Mouse (Mus musculus) midbrain, embryonic 15.5 days (tissue): ENCODE measurements at regions not wholly inside any gene's neighbourhood (a gene's known extent, or its start where the extent isn't known, plus 50 kb on each side); places are given as distances from the start of the nearest gene placed in this dataset.

Source experiments
- ATAC-seq: fragments of 200-750 bp; cut with Nextera tagmentation; replicated peaks from 2 replicates; pipeline ENCODE4 v1.8.0; 2017; ENCODE audit warnings: moderate TSS enrichment
- H3K27ac ChIP-seq: fragments of 300-500 bp; sonication (generic); 2 replicates; pipeline ENCODE4 v1.5.1; 2015; ENCODE audit warnings: mild to moderate bottlenecking, inconsistent platforms
- H3K27me3 ChIP-seq: fragments of 300-500 bp; sonication (generic); replicated peaks from 2 replicates; pipeline ENCODE4 v1.6.1; 2015; ENCODE audit warnings: inconsistent platforms
- H3K36me3 ChIP-seq: fragments of 300-500 bp; sonication (generic); replicated peaks from 2 replicates; pipeline ENCODE4 v1.6.1; 2015; ENCODE audit warnings: inconsistent platforms
- H3K4me1 ChIP-seq: fragments of 300-500 bp; sonication (generic); 2 replicates; pipeline ENCODE4 v1.6.1; 2015; ENCODE audit warnings: inconsistent platforms
- H3K4me2 ChIP-seq: fragments of 300-500 bp; sonication (generic); 2 replicates; pipeline ENCODE4 v1.6.1; 2015; ENCODE audit warnings: inconsistent platforms, mild to moderate bottlenecking, moderate library complexity
- H3K4me3 ChIP-seq: fragments of 300-500 bp; sonication (generic); 2 replicates; pipeline ENCODE4 v1.5.1; 2015; ENCODE audit warnings: mild to moderate bottlenecking, inconsistent platforms
- H3K9ac ChIP-seq: fragments of 300-500 bp; sonication (generic); 2 replicates; pipeline ENCODE4 v1.6.1; 2015; ENCODE audit warnings: mild to moderate bottlenecking, inconsistent platforms
- H3K9me3 ChIP-seq: fragments of 300-500 bp; sonication (generic); 2 replicates; pipeline ENCODE4 v1.6.1; 2016; ENCODE audit warnings: inconsistent platforms
- WGBS: fragments of 180-500 bp; shearing (Covaris S2); methylation state at CpG from one replicate; pipeline ENCODE4 v1.1.7; 2015; ENCODE audit warnings: mixed read lengths; 5-methylcytosine and 5-hydroxymethylcytosine counted together

DNA sequence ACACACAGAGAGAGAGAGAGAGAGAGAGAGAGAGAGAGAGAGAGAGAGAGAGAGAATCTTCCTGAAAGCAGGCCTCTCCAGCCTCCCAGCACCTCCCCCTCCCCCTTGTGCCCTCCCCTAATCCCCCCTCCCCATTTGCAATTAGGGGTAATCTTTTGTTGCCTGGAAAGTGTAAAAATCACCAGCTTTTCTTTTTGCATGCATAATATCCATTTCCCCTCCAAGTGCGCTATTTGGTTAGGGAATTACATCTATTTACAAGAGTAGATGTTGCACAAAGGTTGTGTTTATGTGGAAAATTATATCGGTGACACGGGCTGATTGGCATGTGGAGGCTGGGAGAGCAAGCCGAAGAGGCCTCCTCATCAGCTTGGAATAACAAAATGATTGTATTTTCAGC is 135.4 kb upstream of the Gm12830 start:
- Histone ChIP-seq H3K9me3 (no peaks in the 10 kb centered on the region), H3K36me3 (no peaks in the 10 kb centered on the region), H3K4me3 (no peak overlapping the region), H3K27ac (no peak overlapping the region), H3K9ac (no peak overlapping the region), H3K27me3 (peaks cover 7% of the 10 kb centered on the region; the same call in 1 of the 2 replicates), H3K4me2 (no peak overlapping the region), H3K4me1 (peaks cover 5% of the 10 kb centered on the region; the same call in 1 of the 2 replicates)
- 59% methylated on average over 4 of the region's 4 CpGs for WGBS
- no peak for ATAC-seq

DNA sequence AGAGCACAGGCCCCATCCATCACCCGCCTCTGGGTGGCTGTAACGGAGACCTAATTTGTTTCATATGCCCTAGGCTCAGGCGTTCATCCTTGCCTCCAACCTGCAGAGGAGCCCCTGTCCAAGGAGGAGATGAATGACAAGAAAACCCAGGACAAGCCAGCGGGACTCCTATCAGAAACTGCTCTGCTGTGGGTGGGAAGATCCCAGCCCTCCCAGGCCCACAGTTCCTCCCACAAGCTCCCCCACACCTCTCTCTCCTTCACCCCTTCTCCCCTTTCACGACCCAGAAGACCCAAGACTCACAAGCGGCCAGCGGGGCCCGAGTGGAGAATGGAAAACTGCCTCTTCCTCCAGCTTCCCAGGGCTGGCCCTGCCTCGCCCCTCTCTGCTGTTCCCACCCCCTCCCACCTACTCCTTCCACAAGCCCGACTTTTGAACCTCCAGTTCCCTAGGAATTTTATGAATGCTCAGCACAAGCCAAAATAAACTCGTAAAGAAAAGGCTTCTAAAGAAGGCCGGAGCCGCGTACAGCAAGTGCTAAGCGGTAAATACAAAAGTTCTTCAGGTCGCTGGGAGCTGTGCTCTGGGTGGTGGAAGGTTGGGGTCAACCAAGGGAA is 133.1 kb upstream of the Gm12830 start:
- WGBS = 41% methylated on average over 16 of the region's 16 CpGs

DNA sequence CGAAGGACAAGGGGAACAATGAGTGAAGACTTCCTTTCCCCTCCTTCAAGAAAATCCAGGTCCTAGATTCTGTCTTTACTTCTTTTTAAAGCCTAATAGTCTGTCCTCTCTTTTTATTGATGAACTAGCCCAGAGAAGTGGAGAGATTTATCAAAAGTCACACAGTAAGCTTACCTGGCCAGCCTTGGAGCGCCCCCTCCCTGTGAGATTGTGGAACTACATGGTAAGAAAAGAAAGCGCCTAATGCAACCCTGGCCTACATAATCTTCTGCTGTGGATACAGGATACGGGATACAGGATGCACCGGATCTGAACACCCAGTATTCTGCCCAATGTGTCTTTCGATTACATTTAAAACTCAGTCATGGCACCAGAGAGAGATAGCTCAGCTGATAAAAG is 132.6 kb upstream of the Gm12830 start:
- 0 out of 2 replicates have a peak, but pooled peaks cover 4% of the 10 kb centered on the region for H3K27me3 ChIP-seq
- no peaks in the 10 kb centered on the region for H3K36me3 ChIP-seq
- no peak for ATAC-seq
- no peak overlapping the region for H3K9ac ChIP-seq
- no peaks in the 10 kb centered on the region for H3K9me3 ChIP-seq
- WGBS = 74% methylated on average over 6 of the region's 6 CpGs
- H3K4me2 ChIP-seq = no peak overlapping the region
- H3K4me3 ChIP-seq = no peak overlapping the region
- peaks cover 5% of the 10 kb centered on the region; the same call in 1 of the 2 replicates for H3K4me1 ChIP-seq
- no peak overlapping the region for H3K27ac ChIP-seq

More for the DNA sequence above, 133.1 kb upstream of the Gm12830 start:
- H3K36me3 ChIP-seq = no peaks in the 10 kb centered on the region
- no peak overlapping the region for H3K4me3 ChIP-seq
- H3K27ac ChIP-seq = no peak overlapping the region
- no peak overlapping the region for H3K4me2 ChIP-seq
- 0 out of 2 replicates have a peak, but pooled peaks cover 4% of the 10 kb centered on the region for H3K27me3 ChIP-seq
- H3K9ac ChIP-seq = no peak overlapping the region
- no peaks in the 10 kb centered on the region for H3K9me3 ChIP-seq
- H3K4me1 ChIP-seq = peaks cover 5% of the 10 kb centered on the region; the same call in 1 of the 2 replicates
- ATAC-seq = no peak; the same call in 1 of the 2 replicates

DNA sequence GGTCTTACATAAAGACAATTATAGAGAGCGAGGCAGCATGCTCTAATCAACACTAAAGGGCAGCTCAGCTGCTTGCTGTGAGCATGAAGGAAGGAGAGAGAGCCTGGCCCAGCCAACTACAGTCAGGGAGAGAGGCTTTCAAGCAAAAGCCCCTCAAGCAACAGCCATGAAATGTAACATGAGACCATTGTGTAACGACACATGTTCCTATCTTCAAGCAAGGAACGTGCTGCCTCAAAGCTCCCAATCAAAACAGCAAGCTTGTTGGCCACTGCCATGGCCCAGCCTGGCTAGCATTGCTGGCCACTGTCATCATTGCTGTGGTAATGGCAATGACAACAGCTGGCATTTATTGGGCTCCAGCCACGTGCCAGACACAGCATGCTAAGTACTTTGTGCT is 115.9 kb upstream of the Gm12830 start:
- no peaks in the 10 kb centered on the region for H3K27me3 ChIP-seq
- no peaks in the 10 kb centered on the region for H3K4me1 ChIP-seq
- no peak overlapping the region for H3K9ac ChIP-seq
- no peak for ATAC-seq
- no peak overlapping the region for H3K4me3 ChIP-seq
- H3K4me2 ChIP-seq = no peak overlapping the region
- H3K9me3 ChIP-seq = no peaks in the 10 kb centered on the region
- H3K36me3 ChIP-seq = no peaks in the 10 kb centered on the region
- no peak overlapping the region for H3K27ac ChIP-seq
- WGBS = 52% methylated on average over 4 of the region's 4 CpGs

DNA sequence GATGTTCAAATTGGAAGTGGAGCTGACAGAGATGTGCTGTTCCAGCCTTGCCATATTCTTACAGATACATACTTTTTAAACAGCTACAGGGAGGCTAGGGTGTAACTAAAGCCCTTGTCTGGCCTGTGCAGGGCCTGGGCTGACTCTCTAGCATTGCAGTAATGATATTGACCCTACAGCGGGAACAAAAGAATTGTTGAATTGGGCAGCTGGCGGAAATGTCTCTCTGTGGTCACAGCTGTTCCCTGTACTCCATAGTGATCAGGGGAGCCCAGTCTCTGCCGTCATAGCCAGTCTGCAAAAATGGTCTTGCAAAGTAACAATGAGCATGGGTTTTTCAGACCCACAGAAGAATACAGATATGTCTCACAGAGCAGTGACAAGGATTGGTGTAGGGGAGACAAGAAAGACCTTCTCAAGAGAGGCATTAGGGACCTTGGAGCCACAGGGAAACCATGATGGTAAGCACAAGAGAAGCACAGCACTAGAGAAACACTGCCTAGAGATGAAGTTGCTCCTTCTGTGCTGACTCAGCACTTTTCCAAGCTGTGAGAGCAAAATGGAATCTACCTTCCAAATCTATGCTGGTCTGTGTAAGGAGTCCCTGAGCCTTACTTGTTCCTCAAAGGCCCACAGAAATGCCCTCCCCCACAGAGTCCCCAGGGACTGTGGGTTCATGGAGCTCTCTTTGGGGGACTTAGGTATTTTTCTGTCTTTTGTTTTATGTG is 111.2 kb upstream of the Gm12830 start:
- Histone ChIP-seq H3K9ac (no peak overlapping the region), H3K27ac (no peak overlapping the region), H3K36me3 (no peaks in the 10 kb centered on the region), H3K9me3 (no peaks in the 10 kb centered on the region), H3K4me3 (no peak overlapping the region), H3K4me1 (no peaks in the 10 kb centered on the region), H3K27me3 (no peaks in the 10 kb centered on the region), H3K4me2 (no peak overlapping the region)
- no peak for ATAC-seq
- WGBS = 68% methylated on average over 3 of the region's 3 CpGs

DNA sequence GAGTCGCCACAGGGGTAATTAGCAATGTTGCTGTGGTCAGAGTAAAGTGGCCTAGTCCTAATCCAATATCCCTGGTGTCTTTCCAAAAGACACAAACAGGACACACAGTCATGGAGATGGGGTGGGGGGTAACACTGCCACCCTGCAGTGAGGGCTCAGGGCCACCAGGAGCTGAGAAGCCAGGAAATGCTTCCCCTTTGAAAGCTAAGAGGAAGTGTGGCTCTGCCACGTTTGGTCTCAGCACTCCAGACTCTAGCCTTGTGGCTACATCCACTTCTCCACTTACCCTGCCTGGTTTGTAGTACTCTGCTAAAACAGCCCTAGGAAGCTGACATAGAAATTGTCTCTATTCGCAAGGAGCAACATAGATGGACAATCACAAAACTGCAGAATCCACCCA is 110.4 kb upstream of the Gm12830 start:
- H3K9me3 ChIP-seq = no peaks in the 10 kb centered on the region
- H3K4me1 ChIP-seq = no peaks in the 10 kb centered on the region
- H3K27me3 ChIP-seq = no peaks in the 10 kb centered on the region
- no peak overlapping the region for H3K4me3 ChIP-seq
- no peak overlapping the region for H3K9ac ChIP-seq
- H3K4me2 ChIP-seq = no peak overlapping the region
- 78% methylated on average over 3 of the region's 3 CpGs for WGBS
- H3K36me3 ChIP-seq = no peaks in the 10 kb centered on the region
- no peak for ATAC-seq
- no peak overlapping the region for H3K27ac ChIP-seq

DNA sequence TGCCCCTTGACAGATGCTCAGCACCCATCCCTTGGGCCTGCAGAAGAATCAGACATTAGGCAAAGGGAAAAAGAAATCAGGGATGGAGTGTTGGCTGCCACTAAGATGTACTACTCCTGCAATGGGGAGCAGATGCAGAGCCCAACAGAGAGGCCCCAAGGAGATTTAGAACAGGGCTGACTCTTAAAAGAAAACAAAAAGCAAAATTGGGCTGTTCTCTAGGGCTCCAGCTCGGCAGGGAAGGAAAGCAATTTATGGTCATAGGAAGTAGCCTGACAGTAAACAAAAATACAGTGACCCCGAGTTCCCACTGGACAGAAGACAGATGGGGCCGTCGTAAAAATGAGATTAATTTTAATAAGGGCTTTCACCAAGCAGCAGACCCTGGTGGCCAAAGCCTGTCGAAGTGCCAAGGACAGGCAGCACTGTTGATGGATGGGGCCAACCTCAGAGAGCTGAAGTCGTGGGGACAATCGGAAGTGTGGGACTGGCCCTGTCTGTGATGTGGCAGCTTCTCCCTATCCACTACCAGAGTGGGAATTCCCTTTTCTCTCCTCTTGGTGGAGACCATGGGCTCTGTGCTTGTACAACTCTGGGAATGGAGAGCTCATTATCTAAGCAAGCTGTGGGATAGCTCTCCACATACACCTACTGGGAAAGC is 109.4 kb upstream of the Gm12830 start:
- no peaks in the 10 kb centered on the region for H3K4me1 ChIP-seq
- no peak overlapping the region for H3K27ac ChIP-seq
- 0 out of 2 replicates have a peak, but pooled peaks have one; percentile 24 for ATAC-seq
- no peak overlapping the region for H3K9ac ChIP-seq
- no peak overlapping the region for H3K4me2 ChIP-seq
- H3K9me3 ChIP-seq = no peaks in the 10 kb centered on the region
- H3K36me3 ChIP-seq = no peaks in the 10 kb centered on the region
- no peak overlapping the region for H3K4me3 ChIP-seq
- 65% methylated on average over 7 of the region's 7 CpGs for WGBS
- H3K27me3 ChIP-seq = no peaks in the 10 kb centered on the region

DNA sequence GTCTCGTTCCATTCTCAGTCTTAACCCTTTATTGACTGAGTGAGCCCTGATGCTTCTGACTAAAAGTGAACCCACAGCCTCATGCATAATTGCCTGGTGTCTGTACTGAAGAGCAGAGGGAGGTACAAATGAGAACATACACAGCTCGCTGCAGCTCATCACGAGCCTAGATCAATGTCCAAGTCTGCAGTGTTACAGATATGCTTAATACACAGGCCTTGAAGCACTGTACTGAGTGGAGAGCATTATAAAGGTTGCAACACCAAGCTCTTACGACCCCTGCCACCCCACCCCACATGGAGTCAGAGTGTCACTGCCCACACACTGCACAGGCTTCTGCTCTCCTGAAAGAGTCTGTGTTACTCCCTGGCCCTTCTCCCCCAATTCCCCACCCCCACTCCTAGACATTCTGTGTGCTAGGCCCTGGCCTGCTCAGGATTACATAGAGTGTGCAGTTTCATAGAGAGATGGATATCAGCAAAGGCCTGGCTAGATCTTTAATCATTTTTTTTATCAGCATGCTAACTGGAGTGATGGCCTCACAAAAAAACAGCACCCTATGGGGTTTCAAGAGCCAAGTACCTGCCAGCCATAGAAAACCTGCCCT is 108.5 kb upstream of the Gm12830 start:
- no peak overlapping the region for H3K4me2 ChIP-seq
- H3K4me3 ChIP-seq = no peak overlapping the region
- no peak overlapping the region for H3K27ac ChIP-seq
- H3K27me3 ChIP-seq = no peaks in the 10 kb centered on the region
- H3K36me3 ChIP-seq = no peaks in the 10 kb centered on the region
- H3K9me3 ChIP-seq = peaks cover 3% of the 10 kb centered on the region; the same call in 1 of the 2 replicates
- ATAC-seq = 0 out of 2 replicates have a peak, but pooled peaks have one; percentile 27
- H3K9ac ChIP-seq = no peak overlapping the region
- H3K4me1 ChIP-seq = no peaks in the 10 kb centered on the region
- 71% methylated on average over 4 of the region's 4 CpGs for WGBS

DNA sequence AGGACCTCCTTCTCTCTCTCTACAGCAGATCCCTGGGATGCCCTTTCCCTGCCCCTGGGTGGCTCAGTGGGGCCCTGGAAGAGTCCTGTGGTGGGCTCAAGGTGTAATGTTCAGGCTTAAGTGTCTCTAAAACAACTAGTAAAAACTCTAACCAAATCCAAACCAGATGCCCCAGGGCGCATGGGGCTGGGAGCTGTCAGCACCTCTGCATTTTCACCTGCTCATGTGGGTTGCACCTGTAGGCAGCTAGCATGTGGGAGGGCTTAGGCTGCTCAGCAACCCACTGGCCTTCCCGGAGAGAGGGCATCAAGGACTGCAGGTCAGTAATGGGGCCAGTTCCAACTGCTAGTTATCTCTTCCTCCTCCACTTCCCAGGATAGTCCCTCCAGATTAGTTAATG is 104.8 kb upstream of the Gm12830 start:
- Histone ChIP-seq H3K9me3 (peaks cover 3% of the 10 kb centered on the region; the same call in 1 of the 2 replicates), H3K4me1 (no peaks in the 10 kb centered on the region), H3K27ac (no peak overlapping the region), H3K4me2 (no peak overlapping the region), H3K9ac (no peak overlapping the region), H3K36me3 (no peaks in the 10 kb centered on the region), H3K4me3 (no peak overlapping the region), H3K27me3 (no peaks in the 10 kb centered on the region)
- WGBS = 87% methylated on average over 2 of the region's 2 CpGs
- no peak for ATAC-seq

DNA sequence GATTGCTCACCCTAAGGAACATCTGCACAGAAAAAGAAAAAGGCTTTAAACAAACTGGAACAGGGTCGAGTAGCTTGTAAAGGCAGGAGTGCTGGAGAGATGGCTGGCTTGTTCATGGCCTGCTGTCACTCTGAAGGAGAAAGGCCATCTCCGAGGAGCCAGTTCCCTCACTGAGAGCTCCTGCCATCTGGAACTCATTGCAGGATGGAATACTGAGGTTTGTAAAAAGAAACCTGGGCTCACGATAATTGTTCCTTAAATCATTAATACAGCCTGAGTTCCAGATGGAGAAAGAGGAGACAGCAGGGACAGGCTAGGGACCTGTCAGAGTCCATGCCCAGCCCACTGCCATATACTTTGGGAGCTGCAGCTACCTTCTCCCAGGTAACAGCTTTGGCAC is 100.8 kb upstream of the Gm12830 start:
- Histone ChIP-seq H3K4me3 (no peak overlapping the region), H3K9ac (no peak overlapping the region), H3K27ac (no peak overlapping the region), H3K9me3 (peaks cover 3% of the 10 kb centered on the region; the same call in 1 of the 2 replicates), H3K4me2 (no peak overlapping the region), H3K27me3 (no peaks in the 10 kb centered on the region), H3K4me1 (no peaks in the 10 kb centered on the region), H3K36me3 (no peaks in the 10 kb centered on the region)
- ATAC-seq = no peak
- 73% methylated on average over 3 of the region's 3 CpGs for WGBS

DNA sequence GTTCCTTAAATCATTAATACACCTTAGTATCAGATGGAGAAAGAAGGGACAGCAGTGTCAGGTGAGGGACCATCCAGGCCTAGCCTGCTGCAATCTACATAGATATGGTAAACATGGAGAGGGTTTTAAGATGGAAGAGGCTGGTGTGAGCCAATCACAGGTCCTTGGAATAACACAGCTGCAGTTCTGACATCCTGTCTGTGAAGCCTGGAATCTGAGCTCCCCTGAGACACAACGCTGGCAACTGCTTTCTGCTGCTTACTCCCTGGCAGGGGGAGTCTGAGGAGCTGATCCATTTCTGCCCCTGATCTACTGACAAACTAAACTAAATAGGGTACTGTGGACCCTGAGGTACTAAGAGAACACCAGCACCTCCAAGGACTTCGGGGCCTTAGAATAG is 100.1 kb upstream of the Gm12830 start:
- Histone ChIP-seq H3K36me3 (no peaks in the 10 kb centered on the region), H3K27ac (no peak overlapping the region), H3K4me2 (no peak overlapping the region), H3K9me3 (peaks cover 3% of the 10 kb centered on the region; the same call in 1 of the 2 replicates), H3K4me3 (no peak overlapping the region), H3K27me3 (no peaks in the 10 kb centered on the region), H3K4me1 (no peaks in the 10 kb centered on the region), H3K9ac (no peak overlapping the region)
- 73% methylated on average over 2 of the region's 2 CpGs for WGBS
- ATAC-seq = no peak
